In genomic region chr3:21626029-21626428, GRCm38 (mm10) we compare ENCODE assay signal across 8 mouse cellular contexts.
DNase-seq lines count a peak whose midpoint lies in the region; ATAC-seq and TF ChIP-seq lines count a peak whose summit lies in the region.

No protein-coding gene starts in this region.

- H3K4me1 ChIP-seq in kidney, embryonic 14.5 days (ENCODE audit: control insufficient read depth, insufficient read depth, low read length) = no peaks in the 10 kb centered on the region
- H3K4me1 ChIP-seq in stomach, embryonic 16.5 days (ENCODE audit: control insufficient read depth, insufficient read depth, low read length) = 0 out of 2 replicates have a peak, but pooled peaks cover 6% of the 10 kb centered on the region
- H3K4me1 ChIP-seq in liver, postnatal 0 days (ENCODE audit: insufficient read depth) = no peaks in the 10 kb centered on the region

- peak; percentile 14 to 23 for DNase-seq in kidney, adult 8-10 months
- peak; percentile 26 to 55 for DNase-seq in adrenal gland, postnatal 36 days
- no peak for DNase-seq in gastrocnemius, adult 2 months
- DNase-seq in layer of hippocampus, adult 9-10 months (ENCODE audit: low spot score) = peak; percentile 46
- DNase-seq in liver, postnatal 0 days = no peak

- H3K4me2 ChIP-seq in kidney, embryonic 14.5 days (replicated peaks; ENCODE audit: low read depth, low read length) = no peak overlapping the region
- H3K4me2 ChIP-seq in stomach, embryonic 16.5 days (ENCODE audit: low read depth, low read length) = no peak overlapping the region
- H3K4me2 ChIP-seq in liver, postnatal 0 days (ENCODE audit: low read depth, low read length) = no peak overlapping the region

- no peak for ATAC-seq in kidney, embryonic 14.5 days (ENCODE audit: low FRiP score, low TSS enrichment)
- no peak for ATAC-seq in stomach, embryonic 16.5 days (ENCODE audit: insufficient read depth, low FRiP score)
- no peak for ATAC-seq in megakaryocyte progenitor cell, adult 5-6 weeks (replicated peaks; ENCODE audit: poor library complexity)
- no peak for ATAC-seq in liver, postnatal 0 days

- H3K36me3 ChIP-seq in kidney, embryonic 14.5 days (ENCODE audit: control insufficient read depth, insufficient read depth, low read length) = no peaks in the 10 kb centered on the region
- H3K36me3 ChIP-seq in stomach, embryonic 16.5 days (ENCODE audit: control insufficient read depth, insufficient read depth, low read length) = no peaks in the 10 kb centered on the region
- no peaks in the 10 kb centered on the region for H3K36me3 ChIP-seq in liver, postnatal 0 days (replicated peaks; ENCODE audit: insufficient read depth, low read length)

- no peak for TF ChIP-seq CTCF in gastrocnemius, adult 2 months (IDR thresholded peaks at IDR 0.05)
- no peak for TF ChIP-seq CTCF in liver, postnatal 0 days (IDR thresholded peaks at IDR 0.05; ENCODE audit: low read depth)

- intact Hi-C loops in gastrocnemius, adult 2 months (cut with DNase I) = no loop called here

- TF ChIP-seq EP300 in liver, postnatal 0 days (IDR thresholded peaks at IDR 0.05; ENCODE audit: low read depth) = no peak

- H3K27ac ChIP-seq in kidney, embryonic 14.5 days (ENCODE audit: low read depth, low read length) = no peak overlapping the region
- peak overlapping the region; percentile 50 for H3K27ac ChIP-seq in gastrocnemius, adult 2 months
- peak overlapping the region; percentile 70 for H3K27ac ChIP-seq in stomach, embryonic 16.5 days (ENCODE audit: low read length)
- no peak overlapping the region for H3K27ac ChIP-seq in liver, postnatal 0 days (ENCODE audit: low read depth)

- no peak overlapping the region for H3K9ac ChIP-seq in kidney, embryonic 14.5 days (ENCODE audit: low read depth, low read length)
- H3K9ac ChIP-seq in stomach, embryonic 16.5 days (ENCODE audit: low read length) = no peak overlapping the region
- H3K9ac ChIP-seq in liver, postnatal 0 days (replicated peaks) = no peak overlapping the region

- H3K27me3 ChIP-seq in kidney, embryonic 14.5 days (ENCODE audit: control insufficient read depth, insufficient read depth, low read length) = no peaks in the 10 kb centered on the region
- no peaks in the 10 kb centered on the region for H3K27me3 ChIP-seq in stomach, embryonic 16.5 days (ENCODE audit: control insufficient read depth, insufficient read depth, low read length)
- no peaks in the 10 kb centered on the region for H3K27me3 ChIP-seq in liver, postnatal 0 days (ENCODE audit: insufficient read depth, low read length)

- no peak overlapping the region for H3K4me3 ChIP-seq in kidney, embryonic 14.5 days (ENCODE audit: low read length)
- H3K4me3 ChIP-seq in gastrocnemius, adult 2 months = no peak overlapping the region
- no peak overlapping the region for H3K4me3 ChIP-seq in stomach, embryonic 16.5 days (replicated peaks; ENCODE audit: low read length)
- no peak overlapping the region for H3K4me3 ChIP-seq in liver, postnatal 0 days (ENCODE audit: low read depth, low read length)

- H3K9me3 ChIP-seq in kidney, embryonic 14.5 days (ENCODE audit: control insufficient read depth, low read length) = no peaks in the 10 kb centered on the region
- 0 out of 2 replicates have a peak, but pooled peaks cover 3% of the 10 kb centered on the region for H3K9me3 ChIP-seq in stomach, embryonic 16.5 days (replicated peaks; ENCODE audit: control insufficient read depth, low read length)
- H3K9me3 ChIP-seq in liver, postnatal 0 days (ENCODE audit: low read length) = no peaks in the 10 kb centered on the region

- 18% methylated on average over 3 of the region's 3 CpGs for WGBS in kidney, embryonic 14.5 days
- 7% methylated on average over 3 of the region's 3 CpGs for WGBS in stomach, embryonic 16.5 days
- 65% methylated on average over 3 of the region's 3 CpGs for WGBS in liver, postnatal 0 days (ENCODE audit: insufficient replicate concordance)

Comparison
In these comparisons a context has a peak if more than half of its experiments do, and no peak if none do; other contexts are left out.
1. DNase-seq: peak in kidney, adult 8-10 months (2 of 2), adrenal gland, postnatal 36 days (2 of 2) and layer of hippocampus, adult 9-10 months (single experiment); none in gastrocnemius, adult 2 months (single experiment) and liver, postnatal 0 days (single experiment).
2. H3K27ac ChIP-seq: peak in gastrocnemius, adult 2 months (single experiment) and stomach, embryonic 16.5 days (single experiment); none in kidney, embryonic 14.5 days (single experiment) and liver, postnatal 0 days (single experiment).